ENCODE assay signal across 8 mouse cellular contexts in the genomic region with DNA sequence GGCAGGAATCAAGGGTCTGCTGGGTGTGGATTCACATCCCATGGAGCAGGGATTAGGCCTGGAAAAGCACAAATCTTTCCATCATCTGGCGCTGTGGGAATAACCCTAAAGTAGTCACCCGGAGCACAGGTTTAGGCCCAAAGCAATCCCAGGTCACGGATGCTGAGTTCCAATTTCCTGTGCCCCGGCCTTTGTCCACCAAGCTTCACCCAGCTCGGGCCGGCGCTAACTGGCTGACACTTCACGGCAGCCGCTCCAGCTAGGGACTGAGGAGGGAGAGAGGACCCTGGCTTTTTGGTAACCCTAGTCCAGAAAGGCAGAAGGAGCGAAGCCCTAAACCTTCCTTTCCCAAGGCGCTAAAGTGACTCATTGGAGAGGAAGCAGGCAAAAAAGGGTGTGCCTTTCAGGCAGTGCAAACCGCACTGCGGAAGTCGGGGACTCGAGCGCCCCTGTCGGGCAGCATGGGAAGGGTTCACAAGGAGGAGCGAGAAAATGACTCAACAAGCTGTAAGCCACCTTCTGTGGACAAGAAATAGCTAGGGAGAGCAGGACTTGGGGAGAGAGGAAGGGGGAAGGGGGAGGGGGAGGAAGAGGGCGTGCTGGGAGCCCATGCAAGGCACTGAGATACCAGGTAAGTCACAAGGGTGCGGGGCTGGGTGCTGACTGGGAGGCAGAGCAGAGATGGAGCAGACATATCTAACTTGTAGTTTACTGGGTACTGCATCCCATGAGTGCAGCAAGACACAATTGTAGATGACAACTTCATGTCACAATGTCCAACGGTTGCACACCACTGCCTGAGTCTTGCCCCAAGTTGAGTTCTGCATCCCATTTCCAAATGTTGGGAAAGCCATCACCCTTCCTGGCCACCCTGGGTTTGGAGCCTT. TPM values are rescaled to one million over a fixed set of nuclear protein-coding genes. Genes with fewer than 3 reads are reported as not detected.
A peak's percentile ranks its signal among the peaks of the same experiment; 100 is the strongest.
DNase-seq lines count a peak whose midpoint lies in the region; ATAC-seq and TF ChIP-seq lines count a peak whose summit lies in the region.

No protein-coding gene starts in this region.

- H3K27ac ChIP-seq in ES-Bruce4 (ENCODE audit: insufficient read depth, low read length), result peak overlapping the region; percentile 79
- H3K27ac ChIP-seq in forebrain, embryonic 12.5 days, result peak overlapping the region; percentile 77
- H3K27ac ChIP-seq in heart, postnatal 0 days (ENCODE audit: low read depth), result peak overlapping the region; percentile 90
- H3K27ac ChIP-seq in liver, postnatal 0 days (ENCODE audit: low read depth), result peak overlapping the region; percentile 89
- peak overlapping the region; percentile 84 for H3K27ac ChIP-seq in neural tube, embryonic 13.5 days (replicated peaks)

- peak; percentile 80 for TF ChIP-seq CTCF in ES-Bruce4 (IDR thresholded peaks at IDR 0.05; ENCODE audit: low read depth, low read length)
- TF ChIP-seq CTCF in heart, postnatal 0 days (IDR thresholded peaks at IDR 0.05; ENCODE audit: low read depth), result peak; percentile 86
- peak; percentile 97 for TF ChIP-seq CTCF in liver, postnatal 0 days (IDR thresholded peaks at IDR 0.05; ENCODE audit: low read depth)

- H3K36me3 ChIP-seq in ES-Bruce4 (ENCODE audit: control insufficient read depth, insufficient read depth, low read length, poor library complexity, severe bottlenecking), result no peaks in the 10 kb centered on the region
- no peaks in the 10 kb centered on the region for H3K36me3 ChIP-seq in forebrain, embryonic 12.5 days (replicated peaks)
- no peaks in the 10 kb centered on the region for H3K36me3 ChIP-seq in heart, postnatal 0 days (replicated peaks; ENCODE audit: control insufficient read depth, insufficient read depth, low read length)
- H3K36me3 ChIP-seq in liver, postnatal 0 days (replicated peaks; ENCODE audit: insufficient read depth, low read length), result no peaks in the 10 kb centered on the region
- H3K36me3 ChIP-seq in neural tube, embryonic 13.5 days, result no peaks in the 10 kb centered on the region

- peak overlapping the region; percentile 25 for H3K4me3 ChIP-seq in ES-Bruce4 (ENCODE audit: low read depth, low read length)
- peak overlapping the region; percentile 25 for H3K4me3 ChIP-seq in forebrain, embryonic 12.5 days (replicated peaks)
- H3K4me3 ChIP-seq in heart, postnatal 0 days (ENCODE audit: low read depth, low read length), result peak overlapping the region; percentile 30
- H3K4me3 ChIP-seq in liver, postnatal 0 days (ENCODE audit: low read depth, low read length), result peak overlapping the region; percentile 44
- H3K4me3 ChIP-seq in neural tube, embryonic 13.5 days, result peak overlapping the region; percentile 21

- ATAC-seq in forebrain, embryonic 12.5 days (ENCODE audit: low FRiP score), result peak; percentile 62
- ATAC-seq in heart, postnatal 0 days (ENCODE audit: insufficient read depth, low read depth), result peak; percentile 48
- peak; percentile 69 for ATAC-seq in liver, postnatal 0 days
- ATAC-seq in neural tube, embryonic 13.5 days (ENCODE audit: low read depth), result peak; percentile 64

- no peaks in the 10 kb centered on the region for H3K9me3 ChIP-seq in ES-Bruce4 (replicated peaks; ENCODE audit: control insufficient read depth, insufficient read depth, low read length, poor library complexity, severe bottlenecking)
- H3K9me3 ChIP-seq in forebrain, embryonic 12.5 days, result no peaks in the 10 kb centered on the region
- no peaks in the 10 kb centered on the region for H3K9me3 ChIP-seq in heart, postnatal 0 days (replicated peaks; ENCODE audit: control insufficient read depth, low read length)
- H3K9me3 ChIP-seq in liver, postnatal 0 days (ENCODE audit: low read length), result no peaks in the 10 kb centered on the region
- no peaks in the 10 kb centered on the region for H3K9me3 ChIP-seq in neural tube, embryonic 13.5 days

- DNase-seq in c-Kit-positive CD71-positive TER-119-positive erythroid progenitor cells, embryonic 14.5 days (ENCODE audit: low spot score), result peak; percentile 86
- DNase-seq in heart, postnatal 0 days (ENCODE audit: low spot score), result peak; percentile 92
- peak; percentile 92 to 93 for DNase-seq in kidney, postnatal 4 days
- peak; percentile 91 for DNase-seq in liver, postnatal 0 days
- DNase-seq in testis, postnatal 14 days (ENCODE audit: low spot score), result peak; percentile 71

- peak overlapping the region; percentile 34 for H3K9ac ChIP-seq in ES-Bruce4 (ENCODE audit: low read depth, poor library complexity, severe bottlenecking)
- peak overlapping the region; percentile 53 for H3K9ac ChIP-seq in forebrain, embryonic 12.5 days
- H3K9ac ChIP-seq in heart, postnatal 0 days (replicated peaks; ENCODE audit: low read depth, low read length), result peak overlapping the region; percentile 51; the same call in 1 of the 2 replicates
- H3K9ac ChIP-seq in liver, postnatal 0 days (replicated peaks), result peak overlapping the region; percentile 72
- peak overlapping the region; percentile 63 for H3K9ac ChIP-seq in neural tube, embryonic 13.5 days

- peak; percentile 73 for TF ChIP-seq EP300 in ES-Bruce4 (IDR thresholded peaks at IDR 0.05; ENCODE audit: insufficient read depth, low read depth, low read length)
- TF ChIP-seq EP300 in heart, postnatal 0 days (IDR thresholded peaks at IDR 0.05; ENCODE audit: low read depth), result peak; percentile 71; the same call in 1 of the 2 replicates
- TF ChIP-seq EP300 in liver, postnatal 0 days (IDR thresholded peaks at IDR 0.05; ENCODE audit: low read depth), result peak; percentile 59

- no peaks in the 10 kb centered on the region for H3K27me3 ChIP-seq in ES-Bruce4 (ENCODE audit: control insufficient read depth, insufficient read depth, low read length, poor library complexity, severe bottlenecking)
- H3K27me3 ChIP-seq in forebrain, embryonic 12.5 days, result no peaks in the 10 kb centered on the region
- no peaks in the 10 kb centered on the region for H3K27me3 ChIP-seq in heart, postnatal 0 days (ENCODE audit: control insufficient read depth, insufficient read depth, low read length)
- H3K27me3 ChIP-seq in liver, postnatal 0 days (ENCODE audit: insufficient read depth, low read length), result no peaks in the 10 kb centered on the region
- no peaks in the 10 kb centered on the region for H3K27me3 ChIP-seq in neural tube, embryonic 13.5 days

- peak overlapping the region; percentile 48 for H3K4me2 ChIP-seq in forebrain, embryonic 12.5 days
- peak overlapping the region; percentile 57 for H3K4me2 ChIP-seq in heart, postnatal 0 days (ENCODE audit: low read depth, low read length)
- H3K4me2 ChIP-seq in liver, postnatal 0 days (ENCODE audit: low read depth, low read length), result peak overlapping the region; percentile 77
- peak overlapping the region; percentile 50 for H3K4me2 ChIP-seq in neural tube, embryonic 13.5 days

- WGBS in forebrain, embryonic 12.5 days, result 23% methylated on average over 21 of the region's 21 CpGs
- 21% methylated on average over 21 of the region's 21 CpGs for WGBS in heart, postnatal 0 days
- WGBS in liver, postnatal 0 days (ENCODE audit: insufficient replicate concordance), result 9% methylated on average over 21 of the region's 21 CpGs
- 26% methylated on average over 21 of the region's 21 CpGs for WGBS in neural tube, embryonic 13.5 days

- peaks cover 12% of the 10 kb centered on the region for H3K4me1 ChIP-seq in ES-Bruce4 (ENCODE audit: control insufficient read depth, insufficient read depth, low read length)
- H3K4me1 ChIP-seq in forebrain, embryonic 12.5 days, result peaks cover 23% of the 10 kb centered on the region
- peaks cover 50% of the 10 kb centered on the region for H3K4me1 ChIP-seq in heart, postnatal 0 days (ENCODE audit: control insufficient read depth, insufficient read depth)
- H3K4me1 ChIP-seq in liver, postnatal 0 days (ENCODE audit: insufficient read depth), result peaks cover 36% of the 10 kb centered on the region
- peaks cover 32% of the 10 kb centered on the region for H3K4me1 ChIP-seq in neural tube, embryonic 13.5 days (replicated peaks)

- TF ChIP-seq POLR2A in ES-Bruce4 (IDR thresholded peaks at IDR 0.05; ENCODE audit: insufficient read depth, low read length), result peak; percentile 35

RNA-seq across cellular contexts. Expression of a gene that starts 46.7 kb away (rescaled TPM):
- 37.1 and 42.8 TPM in 2 replicates for polyA plus RNA-seq in ES-Bruce4 (2011; ENCODE audit: insufficient read depth, insufficient read length, low read depth, missing spikeins)
- polyA plus RNA-seq in forebrain, embryonic 12.5 days (2016; fragmentation: Nextera tagmentation; extraction: Ambion mirVana), result 63.4 and 65.3 TPM in 2 replicates
- total RNA-seq in heart, postnatal 0 days (2014; rRNA removed; ENCODE audit: low replicate concordance), result 78.0 and 82.4 TPM in 2 replicates
- polyA plus RNA-seq in heart, postnatal 0 days (2015; fragmentation: Nextera tagmentation; extraction: Ambion mirVana), result 46.1 and 47.1 TPM in 2 replicates
- 16.9 and 17.0 TPM in 2 replicates for polyA plus RNA-seq in liver, postnatal 0 days (2015; fragmentation: Nextera tagmentation; extraction: Ambion mirVana)
- polyA plus RNA-seq in neural tube, embryonic 13.5 days (2015; fragmentation: Nextera tagmentation; extraction: Ambion mirVana), result 66.7 and 69.8 TPM in 2 replicates

RNA-seq across cellular contexts. Expression of a gene that starts 57.1 kb away (rescaled TPM):
- polyA plus RNA-seq in ES-Bruce4 (2011; ENCODE audit: insufficient read depth, insufficient read length, low read depth, missing spikeins), result 26.3 and 33.1 TPM in 2 replicates
- polyA plus RNA-seq in forebrain, embryonic 12.5 days (2016; fragmentation: Nextera tagmentation; extraction: Ambion mirVana), result 25.6 and 25.9 TPM in 2 replicates
- total RNA-seq in heart, postnatal 0 days (2014; rRNA removed; ENCODE audit: low replicate concordance), result 29.1 and 53.8 TPM in 2 replicates
- polyA plus RNA-seq in heart, postnatal 0 days (2015; fragmentation: Nextera tagmentation; extraction: Ambion mirVana), result 12.8 and 14.9 TPM in 2 replicates
- 8.5 and 9.0 TPM in 2 replicates for polyA plus RNA-seq in liver, postnatal 0 days (2015; fragmentation: Nextera tagmentation; extraction: Ambion mirVana)
- 21.1 and 23.3 TPM in 2 replicates for polyA plus RNA-seq in neural tube, embryonic 13.5 days (2015; fragmentation: Nextera tagmentation; extraction: Ambion mirVana)

RNA-seq across cellular contexts. Expression of a gene that starts 59.7 kb away (rescaled TPM):
- 0.46 and 0.48 TPM in 2 replicates for polyA plus RNA-seq in ES-Bruce4 (2011; ENCODE audit: insufficient read depth, insufficient read length, low read depth, missing spikeins)
- polyA plus RNA-seq in forebrain, embryonic 12.5 days (2016; fragmentation: Nextera tagmentation; extraction: Ambion mirVana), result 1.3 and 1.8 TPM in 2 replicates
- 3.1 and 4.8 TPM in 2 replicates for total RNA-seq in heart, postnatal 0 days (2014; rRNA removed; ENCODE audit: low replicate concordance)
- polyA plus RNA-seq in heart, postnatal 0 days (2015; fragmentation: Nextera tagmentation; extraction: Ambion mirVana), result 2.8 and 2.9 TPM in 2 replicates
- 8.4 and 9.1 TPM in 2 replicates for polyA plus RNA-seq in liver, postnatal 0 days (2015; fragmentation: Nextera tagmentation; extraction: Ambion mirVana)
- 1.6 and 2.3 TPM in 2 replicates for polyA plus RNA-seq in neural tube, embryonic 13.5 days (2015; fragmentation: Nextera tagmentation; extraction: Ambion mirVana)

Comparison
In these comparisons a context has a peak if more than half of its experiments do, and no peak if none do; other contexts are left out.
1. Peak in every context shown above with its lines: DNase-seq, ATAC-seq, H3K4me3 ChIP-seq and H3K27ac ChIP-seq.